Mouse (Mus musculus): ENCODE results near the gene Man1b1. TPM values are rescaled to one million over a fixed set of nuclear protein-coding genes. Genes with fewer than 3 reads are reported as not detected.

Gene Man1b1
- polyA plus RNA-seq, 2 experiments, result 35.3 to 70.2 TPM

GRCm38 (mm10) chr2:25356208-25357079, 24.3 kb downstream of the Man1b1 start, which contains the start of gene Dpp7:
Dpp7 (minus strand) TSS chr2:25356359.
- ATAC-seq (ENCODE audit: low FRiP score, low read depth) (peak; percentile 87), DNase-seq (ENCODE audit: low spot score) (peak; percentile 80)
- Histone ChIP-seq H3K36me3 (ENCODE audit: control insufficient read depth, insufficient read depth, low read length) (peaks cover 24% of the 10 kb centered on the region), H3K9me3 (ENCODE audit: control insufficient read depth, low read length) (no peaks in the 10 kb centered on the region), H3K4me3 (replicated peaks; ENCODE audit: low read length) (peak within 1 kb of the TSS; percentile 52), H3K9ac (ENCODE audit: low read depth, low read length, severe bottlenecking) (peak within 1 kb of the TSS; percentile 58), H3K4me1 (ENCODE audit: control insufficient read depth, insufficient read depth, low read length) (peaks cover 15% of the 10 kb centered on the region), H3K27me3 (ENCODE audit: control insufficient read depth, insufficient read depth, low read length) (no peaks in the 10 kb centered on the region), H3K27ac (replicated peaks; ENCODE audit: low read depth, low read length) (no peak within 1 kb of the TSS), H3K4me2 (replicated peaks; ENCODE audit: low read depth, low read length, severe bottlenecking) (peak within 1 kb of the TSS; percentile 94)
- TF ChIP-seq POLR2A (IDR thresholded peaks at IDR 0.05; ENCODE audit: borderline replicate concordance, extremely low read depth, insufficient read depth, insufficient read length), result no peak
- 5% methylated on average over 13 of the region's 13 CpGs for WGBS

GRCm38 (mm10) chr2:25359848-25360247, 27.7 kb downstream of the Man1b1 start:
- DNase-seq (ENCODE audit: low spot score) (no peak), ATAC-seq (ENCODE audit: low FRiP score, low read depth) (no peak)
- Histone ChIP-seq H3K4me1 (ENCODE audit: control insufficient read depth, insufficient read depth, low read length) (peaks cover 15% of the 10 kb centered on the region), H3K9ac (ENCODE audit: low read depth, low read length, severe bottlenecking) (no peak overlapping the region), H3K27ac (replicated peaks; ENCODE audit: low read depth, low read length) (no peak overlapping the region), H3K4me2 (replicated peaks; ENCODE audit: low read depth, low read length, severe bottlenecking) (no peak overlapping the region), H3K9me3 (ENCODE audit: control insufficient read depth, low read length) (no peaks in the 10 kb centered on the region), H3K4me3 (replicated peaks; ENCODE audit: low read length) (no peak overlapping the region), H3K36me3 (ENCODE audit: control insufficient read depth, insufficient read depth, low read length) (no peaks in the 10 kb centered on the region), H3K27me3 (ENCODE audit: control insufficient read depth, insufficient read depth, low read length) (0 out of 2 replicates have a peak, but pooled peaks cover 3% of the 10 kb centered on the region)
- no peak for TF ChIP-seq POLR2A (IDR thresholded peaks at IDR 0.05; ENCODE audit: borderline replicate concordance, extremely low read depth, insufficient read depth, insufficient read length)
- 75% methylated on average over 4 of the region's 4 CpGs for WGBS

- no peak for TF ChIP-seq POLR2A (IDR thresholded peaks at IDR 0.05; ENCODE audit: borderline replicate concordance, extremely low read depth, insufficient read depth, insufficient read length)
- no peak for DNase-seq (ENCODE audit: low spot score)
- Histone ChIP-seq H3K9ac (ENCODE audit: low read depth, low read length, severe bottlenecking) (no peak overlapping the region), H3K9me3 (ENCODE audit: control insufficient read depth, low read length) (no peaks in the 10 kb centered on the region), H3K27me3 (ENCODE audit: control insufficient read depth, insufficient read depth, low read length) (0 out of 2 replicates have a peak, but pooled peaks cover 3% of the 10 kb centered on the region), H3K27ac (replicated peaks; ENCODE audit: low read depth, low read length) (no peak overlapping the region), H3K36me3 (ENCODE audit: control insufficient read depth, insufficient read depth, low read length) (no peaks in the 10 kb centered on the region), H3K4me2 (replicated peaks; ENCODE audit: low read depth, low read length, severe bottlenecking) (no peak overlapping the region), H3K4me1 (ENCODE audit: control insufficient read depth, insufficient read depth, low read length) (no peaks in the 10 kb centered on the region; the same call in 1 of the 2 replicates), H3K4me3 (replicated peaks; ENCODE audit: low read length) (no peak overlapping the region)
- ATAC-seq (ENCODE audit: low FRiP score, low read depth), result no peak
- 49% methylated on average over 13 of the region's 13 CpGs for WGBS
Observed at GRCm38 (mm10) chr2:25363478-25364178, 31.5 kb downstream of the Man1b1 start.

GRCm38 (mm10) chr2:25364313-25364712, 32.2 kb downstream of the Man1b1 start:
- DNase-seq (ENCODE audit: low spot score) (no peak), ATAC-seq (ENCODE audit: low FRiP score, low read depth) (no peak)
- H3K4me3 ChIP-seq (replicated peaks; ENCODE audit: low read length), result no peak overlapping the region
- 0 out of 2 replicates have a peak, but pooled peaks cover 3% of the 10 kb centered on the region for H3K27me3 ChIP-seq (ENCODE audit: control insufficient read depth, insufficient read depth, low read length)
- no peak overlapping the region for H3K9ac ChIP-seq (ENCODE audit: low read depth, low read length, severe bottlenecking)
- no peak overlapping the region for H3K4me2 ChIP-seq (replicated peaks; ENCODE audit: low read depth, low read length, severe bottlenecking)
- H3K36me3 ChIP-seq (ENCODE audit: control insufficient read depth, insufficient read depth, low read length), result no peaks in the 10 kb centered on the region
- no peaks in the 10 kb centered on the region; the same call in 1 of the 2 replicates for H3K4me1 ChIP-seq (ENCODE audit: control insufficient read depth, insufficient read depth, low read length)
- 87% methylated on average over 4 of the region's 4 CpGs for WGBS
- no peak for TF ChIP-seq POLR2A (IDR thresholded peaks at IDR 0.05; ENCODE audit: borderline replicate concordance, extremely low read depth, insufficient read depth, insufficient read length)
- H3K9me3 ChIP-seq (ENCODE audit: control insufficient read depth, low read length), result no peaks in the 10 kb centered on the region
- H3K27ac ChIP-seq (replicated peaks; ENCODE audit: low read depth, low read length), result no peak overlapping the region

- no peak for DNase-seq (ENCODE audit: low spot score)
- TF ChIP-seq POLR2A (IDR thresholded peaks at IDR 0.05; ENCODE audit: borderline replicate concordance, extremely low read depth, insufficient read depth, insufficient read length), result no peak
- Histone ChIP-seq H3K27me3 (ENCODE audit: control insufficient read depth, insufficient read depth, low read length) (0 out of 2 replicates have a peak, but pooled peaks cover 3% of the 10 kb centered on the region), H3K4me1 (ENCODE audit: control insufficient read depth, insufficient read depth, low read length) (no peaks in the 10 kb centered on the region; the same call in 1 of the 2 replicates), H3K4me2 (replicated peaks; ENCODE audit: low read depth, low read length, severe bottlenecking) (peak overlapping the region; percentile 99), H3K9me3 (ENCODE audit: control insufficient read depth, low read length) (no peaks in the 10 kb centered on the region), H3K27ac (replicated peaks; ENCODE audit: low read depth, low read length) (no peak overlapping the region), H3K36me3 (ENCODE audit: control insufficient read depth, insufficient read depth, low read length) (no peaks in the 10 kb centered on the region), H3K4me3 (replicated peaks; ENCODE audit: low read length) (peak overlapping the region; percentile 60), H3K9ac (ENCODE audit: low read depth, low read length, severe bottlenecking) (peak overlapping the region; percentile 66)
- no peak for ATAC-seq (ENCODE audit: low FRiP score, low read depth)
- WGBS, result 28% methylated on average over 9 of the region's 9 CpGs
Observed at GRCm38 (mm10) chr2:25364761-25365090, 32.6 kb downstream of the Man1b1 start.
